Comparison of ENCODE assay signal across 26 mouse cellular contexts in the genomic region with DNA sequence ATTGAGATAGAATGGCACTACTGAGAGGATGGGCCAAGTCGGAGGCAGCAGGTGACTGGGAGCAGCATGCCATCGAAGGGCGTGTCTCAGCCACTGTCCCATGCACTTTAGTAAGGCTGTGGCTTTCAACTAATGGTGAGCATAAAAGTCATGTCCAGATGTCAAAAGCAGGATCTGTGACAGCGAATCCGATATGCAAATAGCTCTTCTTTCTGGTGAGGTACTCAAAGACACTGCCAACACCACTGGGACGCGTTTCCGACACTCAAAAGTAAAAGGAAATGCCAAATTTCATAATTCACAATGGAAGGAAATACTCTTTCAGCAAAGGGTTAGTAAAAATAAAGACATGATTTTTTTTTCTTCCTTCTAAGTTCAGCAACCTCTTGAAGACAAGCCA.
DNase-seq lines count a peak whose midpoint lies in the region; ATAC-seq and TF ChIP-seq lines count a peak whose summit lies in the region.
"Had no signal": no experiment of that assay in that cellular context is flagged by ENCODE, and none has a peak within 500 bp of the region (broad histone marks: within the 10 kb centered on the region; RNA-seq: fewer than 3 reads in every experiment).

No protein-coding gene starts in this region.

- WGBS in hindbrain, postnatal 0 days: 71% methylated on average over 8 of the region's 8 CpGs
- 90% methylated on average over 8 of the region's 8 CpGs for WGBS in hindbrain, embryonic 10.5 days
- 79% methylated on average over 8 of the region's 8 CpGs for WGBS in kidney, embryonic 16.5 days
- WGBS in lung, adult 2 months: 48% methylated on average over 8 of the region's 8 CpGs

- TF ChIP-seq POLR2A in lung, adult 2 months (IDR thresholded peaks at IDR 0.05; ENCODE audit: borderline replicate concordance, extremely low read depth, low read depth, low read length): no peak

- H3K4me2 ChIP-seq in hindbrain, postnatal 0 days (ENCODE audit: low read depth, low read length): no peak overlapping the region
- no peak overlapping the region for H3K4me2 ChIP-seq in kidney, embryonic 16.5 days (replicated peaks; ENCODE audit: low read depth, low read length)
- H3K4me2 ChIP-seq: forebrain, embryonic 13.5 days; heart, embryonic 12.5 days; hindbrain, embryonic 12.5 days; limb, embryonic 12.5 days; liver, embryonic 11.5 days; midbrain, embryonic 11.5 days; neural tube, embryonic 15.5 days had no signal

- ATAC-seq in hindbrain, postnatal 0 days: no peak
- ATAC-seq in kidney, embryonic 16.5 days (ENCODE audit: low FRiP score, low TSS enrichment): no peak
- ATAC-seq: activated CD4-positive, CD25-positive, alpha-beta regulatory T cell, adult 4 months; forebrain, embryonic 13.5 days; liver, postnatal 0 days; Patski had no signal

- H3K36me3 ChIP-seq in hindbrain, postnatal 0 days (ENCODE audit: insufficient read depth, low read length): no peaks in the 10 kb centered on the region
- H3K36me3 ChIP-seq in hindbrain, embryonic 10.5 days: no peaks in the 10 kb centered on the region
- H3K36me3 ChIP-seq in kidney, embryonic 16.5 days (ENCODE audit: insufficient read depth, low read length): no peaks in the 10 kb centered on the region
- H3K36me3 ChIP-seq: G1E; heart, embryonic 12.5 days; hindbrain, embryonic 12.5 days; limb, embryonic 12.5 days; neural tube, embryonic 15.5 days had no signal

- DNase-seq in hindbrain, postnatal 0 days (ENCODE audit: low spot score): no peak
- DNase-seq in hindbrain, embryonic 10.5 days (ENCODE audit: low spot score): no peak
- DNase-seq in kidney, postnatal 25 days: peak; percentile 38 to 44
- peak; percentile 33 for DNase-seq in lung, postnatal 36 days
- DNase-seq in lung, adult 2 months: no peak
- no peak for DNase-seq in urinary bladder, postnatal 14 days (ENCODE audit: low spot score)
- DNase-seq: adrenal gland, postnatal 10 days; B cell, adult 2 months; cerebellum, adult 8-10 months; cerebellum, postnatal 36 days; heart, postnatal 10 days; liver, postnatal 0 days; right cerebral cortex, postnatal 4 days; thymus, postnatal 25 days had no signal

- H3K4me3 ChIP-seq in hindbrain, postnatal 0 days (ENCODE audit: low read length): no peak overlapping the region
- no peak overlapping the region for H3K4me3 ChIP-seq in hindbrain, embryonic 10.5 days
- no peak overlapping the region for H3K4me3 ChIP-seq in kidney, embryonic 16.5 days (ENCODE audit: low read length)
- no peak overlapping the region for H3K4me3 ChIP-seq in lung, adult 2 months (replicated peaks; ENCODE audit: extremely low read depth, low read depth, low read length)
- H3K4me3 ChIP-seq: forebrain, embryonic 13.5 days; heart, embryonic 12.5 days; hindbrain, embryonic 12.5 days; limb, embryonic 12.5 days; neural tube, embryonic 15.5 days had no signal

- H3K9me3 ChIP-seq in hindbrain, postnatal 0 days (ENCODE audit: low read length): no peaks in the 10 kb centered on the region
- H3K9me3 ChIP-seq in hindbrain, embryonic 10.5 days: no peaks in the 10 kb centered on the region
- no peaks in the 10 kb centered on the region for H3K9me3 ChIP-seq in kidney, embryonic 16.5 days (ENCODE audit: low read length)
- H3K9me3 ChIP-seq: forebrain, embryonic 13.5 days; heart, embryonic 12.5 days; hindbrain, embryonic 12.5 days; limb, embryonic 12.5 days; neural tube, embryonic 15.5 days had no signal

- H3K27ac ChIP-seq in hindbrain, postnatal 0 days: peak overlapping the region; percentile 68
- H3K27ac ChIP-seq in hindbrain, embryonic 10.5 days: no peak overlapping the region
- H3K27ac ChIP-seq in kidney, embryonic 16.5 days (ENCODE audit: low read length): no peak overlapping the region
- H3K27ac ChIP-seq: forebrain, embryonic 13.5 days; hindbrain, embryonic 12.5 days; limb, embryonic 12.5 days; neural tube, embryonic 15.5 days had no signal

- peaks cover 9% of the 10 kb centered on the region; the same call in 1 of the 2 replicates for H3K4me1 ChIP-seq in hindbrain, postnatal 0 days (ENCODE audit: insufficient read depth, low read length)
- H3K4me1 ChIP-seq in hindbrain, embryonic 10.5 days (replicated peaks): peaks cover 30% of the 10 kb centered on the region
- H3K4me1 ChIP-seq in kidney, embryonic 16.5 days (ENCODE audit: insufficient read depth, low read length): peaks cover 36% of the 10 kb centered on the region
- peaks cover 12% of the 10 kb centered on the region for H3K4me1 ChIP-seq in lung, adult 2 months (ENCODE audit: control insufficient read depth, insufficient read depth, low read length)
- H3K4me1 ChIP-seq: heart, embryonic 12.5 days had no signal

- no peak for TF ChIP-seq CTCF in hindbrain, postnatal 0 days (IDR thresholded peaks at IDR 0.05; ENCODE audit: low read depth)
- TF ChIP-seq CTCF in lung, adult 2 months (IDR thresholded peaks at IDR 0.05; ENCODE audit: insufficient read depth, low read length): no peak

- no peak overlapping the region for H3K9ac ChIP-seq in hindbrain, postnatal 0 days (replicated peaks; ENCODE audit: low read length)
- H3K9ac ChIP-seq in kidney, embryonic 16.5 days (replicated peaks; ENCODE audit: low read length): no peak overlapping the region
- H3K9ac ChIP-seq: forebrain, embryonic 13.5 days; heart, embryonic 12.5 days; hindbrain, embryonic 12.5 days; limb, embryonic 12.5 days; liver, postnatal 0 days; neural tube, embryonic 15.5 days had no signal

- H3K27me3 ChIP-seq in hindbrain, postnatal 0 days (ENCODE audit: insufficient read depth, low read length): no peaks in the 10 kb centered on the region
- peaks cover 4% of the 10 kb centered on the region; the same call in 1 of the 2 replicates for H3K27me3 ChIP-seq in hindbrain, embryonic 10.5 days (ENCODE audit: insufficient read depth, poor library complexity, severe bottlenecking)
- no peaks in the 10 kb centered on the region for H3K27me3 ChIP-seq in kidney, embryonic 16.5 days (ENCODE audit: insufficient read depth, low read length)
- H3K27me3 ChIP-seq: CH12.LX; forebrain, embryonic 13.5 days; heart, embryonic 12.5 days; hindbrain, embryonic 12.5 days; limb, embryonic 12.5 days; neural tube, embryonic 15.5 days; Patski had no signal

Comparison
In these comparisons a context has a peak if more than half of its experiments do, and no peak if none do; other contexts are left out.
1. DNase-seq: peak in kidney, postnatal 25 days (2 of 2) and lung, postnatal 36 days (single experiment); none in hindbrain, postnatal 0 days (single experiment), hindbrain, embryonic 10.5 days (single experiment), lung, adult 2 months (single experiment) and urinary bladder, postnatal 14 days (single experiment).